Mouse (Mus musculus) G1E (cell line): ENCODE results near the gene Shmt2.

Experiments used
- CTCF ChIP-seq: IDR thresholded peaks from 2 replicates; pipeline ENCODE4 v1.5.1; 2012; ENCODE audit warnings: low read depth, low read length, inconsistent platforms, mixed read lengths
- GATA1 ChIP-seq: IDR thresholded peaks from 2 replicates; pipeline ENCODE4 v1.6.1; 2012; ENCODE audit warnings: borderline replicate concordance, low read length, inconsistent platforms, mixed read lengths
- TAL1 ChIP-seq: conservative IDR thresholded peaks from 2 replicates; pipeline ENCODE4 v1.6.1; 2012; ENCODE audit warnings: low read depth, low read length, inconsistent platforms, mixed read lengths

DNA sequence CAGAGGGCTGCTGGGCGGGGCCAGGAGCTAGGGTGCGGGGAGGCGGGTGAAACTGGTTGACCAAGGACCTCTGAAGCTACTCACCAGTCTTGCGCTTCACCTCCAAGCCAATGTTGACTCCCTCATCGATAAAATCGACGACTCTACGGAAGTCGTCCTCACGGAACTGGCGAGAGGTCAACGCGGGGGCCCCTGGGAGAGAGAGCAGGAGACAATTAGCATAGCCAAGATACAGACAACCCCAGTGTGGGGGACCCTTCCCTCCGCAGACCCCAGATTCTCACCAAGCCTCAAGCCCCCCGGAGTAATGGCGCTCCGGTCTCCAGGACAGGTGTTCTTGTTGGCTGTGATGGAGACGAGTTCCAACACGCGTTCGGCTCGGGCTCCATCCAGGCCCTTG is 4.3 kb downstream of the Shmt2 start:
- TF ChIP-seq CTCF, result no peak
- no peak for TF ChIP-seq GATA1
- TF ChIP-seq TAL1, result no peak
